Mouse (Mus musculus) MN1 (cell line): ENCODE results near the gene Trpc4ap.

Experiments
- DNase-seq: peaks from one replicate; pipeline ENCODE4 v3.0.0-alpha.2; 2016; ENCODE audit warnings: low spot score

Gene Trpc4ap

GRCm38 (mm10) chr2:155693136-155693535 lies 952 bp upstream of the Trpc4ap start:
- peak; percentile 70 for DNase-seq

DNA sequence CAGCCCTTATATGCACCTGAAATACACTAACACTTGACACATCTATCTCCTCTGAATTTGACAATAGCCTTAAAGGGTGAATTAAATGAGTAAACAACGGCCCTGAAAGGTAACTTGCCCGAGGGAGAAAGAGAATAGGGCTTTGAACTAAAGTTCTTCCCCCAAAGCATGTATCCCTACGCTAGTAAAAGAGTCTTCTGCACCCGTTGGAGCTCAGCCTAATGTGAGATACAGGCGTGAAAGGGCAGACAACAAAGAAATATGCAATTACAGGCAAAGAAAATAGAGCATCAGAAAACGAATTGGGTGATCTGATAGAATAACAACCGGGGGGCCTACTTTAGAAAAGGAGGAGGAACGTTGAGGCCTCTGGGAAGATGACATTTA lies 855 bp downstream of the Trpc4ap start:
- DNase-seq: peak; percentile 40

DNA sequence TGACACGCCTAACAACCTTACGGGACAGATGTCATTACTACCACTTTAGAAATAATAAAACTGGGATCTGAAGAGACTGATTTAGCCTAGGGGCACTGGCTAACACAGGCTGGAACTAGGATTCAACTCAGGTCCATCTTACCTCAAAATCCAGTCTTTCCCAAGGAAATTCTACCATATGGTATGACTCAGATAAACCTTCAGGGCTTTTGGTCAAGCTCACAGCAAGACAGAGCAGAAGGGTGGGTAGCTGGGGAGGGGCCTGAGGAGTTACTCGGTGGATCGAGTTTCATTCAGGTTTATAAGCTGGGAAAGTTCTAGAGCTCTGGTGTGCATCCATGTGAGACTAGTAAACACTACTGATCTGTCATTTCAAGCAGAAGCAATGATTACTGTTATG lies 3.0 kb downstream of the Trpc4ap start:
- no peak for DNase-seq

DNA sequence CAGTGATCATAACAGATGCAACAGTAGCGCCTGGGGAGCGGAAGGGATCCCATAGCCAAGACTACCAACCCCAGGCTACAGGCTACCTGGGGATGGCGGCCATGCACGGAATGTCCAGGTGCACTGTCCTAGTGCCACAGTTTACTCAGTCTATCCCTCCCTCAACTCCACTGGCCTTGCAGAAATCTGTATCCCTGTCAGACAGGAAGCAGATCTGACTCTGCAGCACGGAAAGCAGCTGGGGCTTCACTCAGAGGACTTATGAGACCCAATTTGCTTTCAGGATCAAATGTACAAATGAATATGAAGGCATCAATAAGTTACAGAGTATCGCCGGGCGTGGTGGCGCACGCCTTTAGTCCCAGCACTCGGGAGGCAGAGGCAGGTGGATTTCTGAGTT lies 4.4 kb downstream of the Trpc4ap start:
- DNase-seq: no peak

DNA sequence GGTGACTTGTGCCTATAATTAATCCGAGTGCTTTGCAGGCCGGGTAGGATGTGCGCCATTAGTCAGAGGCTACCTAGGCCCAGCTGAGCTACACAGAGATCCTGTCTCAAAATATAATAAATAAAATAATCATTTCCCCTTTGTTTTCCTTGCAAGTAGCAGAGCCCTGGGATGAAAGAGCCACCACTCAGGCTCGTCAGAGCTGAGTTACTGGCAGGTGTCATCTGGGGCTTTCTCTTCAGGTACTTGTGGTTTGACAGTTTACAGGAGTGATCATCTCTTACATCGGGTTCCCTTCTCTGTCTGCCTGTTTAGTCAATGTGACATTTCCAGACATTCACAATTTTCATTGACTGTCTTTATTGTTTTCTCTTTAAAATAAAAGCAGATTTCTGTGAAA lies 5.6 kb downstream of the Trpc4ap start:
- DNase-seq: no peak

- DNase-seq: no peak
Measured at GRCm38 (mm10) chr2:155683821-155684220, 8.4 kb downstream of the Trpc4ap start.

DNA sequence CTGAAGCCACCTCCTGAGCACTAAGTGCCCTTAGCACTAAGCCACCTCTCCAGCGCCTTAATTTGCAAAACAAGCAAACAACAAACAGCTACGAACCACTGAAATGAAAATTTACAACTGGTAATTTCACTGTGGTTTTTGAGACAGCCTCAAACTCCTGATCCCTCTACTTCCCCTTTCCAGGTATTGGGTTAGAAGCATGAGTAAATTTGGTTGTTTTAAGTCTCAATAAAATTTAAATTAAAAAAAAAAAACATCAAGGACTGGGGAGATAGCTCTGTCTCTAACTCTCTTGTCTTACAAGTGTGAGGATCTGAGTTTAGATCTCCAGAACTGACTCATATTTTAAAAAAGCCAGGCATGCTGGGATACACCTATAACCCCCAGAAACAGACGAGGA lies 9.0 kb downstream of the Trpc4ap start:
- DNase-seq: no peak

DNA sequence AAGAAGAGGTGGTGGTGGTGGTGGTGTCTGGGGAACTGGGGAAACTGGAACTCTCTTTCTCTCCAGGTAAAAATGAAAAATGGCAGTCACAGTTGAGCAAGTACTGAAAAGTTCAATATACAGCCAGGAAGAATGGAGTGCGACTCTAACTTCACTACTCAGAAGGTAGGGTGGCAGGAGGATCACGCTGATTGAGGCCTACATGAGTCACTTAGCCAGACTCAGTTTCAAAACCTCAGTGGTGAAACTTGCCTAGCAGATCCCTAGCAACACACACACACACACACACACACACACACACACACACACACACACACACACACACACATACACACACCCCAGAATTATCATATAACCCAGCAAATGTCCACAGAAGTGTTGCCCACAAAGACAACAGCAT lies 10.3 kb downstream of the Trpc4ap start:
- no peak for DNase-seq

GRCm38 (mm10) chr2:155681194-155681593 lies 11.0 kb downstream of the Trpc4ap start:
- no peak for DNase-seq

GRCm38 (mm10) chr2:155680591-155680990 lies 11.6 kb downstream of the Trpc4ap start:
- no peak for DNase-seq

DNA sequence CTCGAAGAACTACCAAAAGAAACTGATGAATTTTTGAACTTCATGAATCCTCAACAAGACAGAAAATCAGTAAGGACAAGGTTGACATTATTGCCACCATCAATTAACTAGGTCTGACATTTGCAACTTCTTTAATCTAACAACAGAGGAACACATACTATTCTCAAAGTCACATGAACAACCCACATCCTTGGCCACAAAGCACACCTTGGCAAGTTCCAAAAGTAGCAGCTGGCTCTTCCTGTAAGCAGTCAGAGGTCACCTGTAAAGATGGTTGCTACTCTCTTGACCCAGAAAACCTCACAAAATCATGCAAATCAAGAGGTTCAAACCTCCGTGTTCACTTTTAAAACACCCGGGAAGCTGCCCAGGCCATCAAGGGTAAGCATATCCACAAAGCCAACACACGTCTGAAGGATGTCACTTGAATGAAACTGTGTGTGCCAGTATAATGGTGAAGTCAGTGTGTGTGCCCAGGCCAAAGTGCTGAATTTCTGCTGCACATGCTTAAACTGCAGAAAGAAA lies 12.5 kb downstream of the Trpc4ap start:
- DNase-seq: no peak

GRCm38 (mm10) chr2:155675118-155675517 lies 17.1 kb downstream of the Trpc4ap start:
- DNase-seq: no peak

GRCm38 (mm10) chr2:155673546-155673945 lies 18.6 kb downstream of the Trpc4ap start:
- peak; percentile 44 for DNase-seq

GRCm38 (mm10) chr2:155671236-155671635 lies 20.9 kb downstream of the Trpc4ap start:
- DNase-seq: peak; percentile 60

DNA sequence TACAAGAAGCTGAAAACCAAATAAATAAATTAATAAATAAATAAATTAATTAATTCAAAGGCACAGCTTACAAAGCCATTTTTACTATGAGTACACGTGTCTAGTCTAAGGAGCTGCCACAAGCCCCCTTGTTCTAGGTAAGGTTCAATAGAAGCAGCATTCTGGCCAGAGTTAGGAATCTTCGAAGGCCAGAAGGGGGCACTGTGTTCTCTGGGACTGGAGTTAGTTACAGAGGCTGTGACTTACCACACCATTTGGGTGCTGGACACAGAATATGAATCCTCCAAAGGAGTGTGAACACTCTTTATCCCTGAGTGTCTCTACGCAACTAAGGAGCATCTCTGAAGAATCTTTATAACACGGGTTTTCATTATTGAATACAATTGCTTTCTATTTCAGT lies 23.7 kb downstream of the Trpc4ap start:
- DNase-seq: peak; percentile 43

DNA sequence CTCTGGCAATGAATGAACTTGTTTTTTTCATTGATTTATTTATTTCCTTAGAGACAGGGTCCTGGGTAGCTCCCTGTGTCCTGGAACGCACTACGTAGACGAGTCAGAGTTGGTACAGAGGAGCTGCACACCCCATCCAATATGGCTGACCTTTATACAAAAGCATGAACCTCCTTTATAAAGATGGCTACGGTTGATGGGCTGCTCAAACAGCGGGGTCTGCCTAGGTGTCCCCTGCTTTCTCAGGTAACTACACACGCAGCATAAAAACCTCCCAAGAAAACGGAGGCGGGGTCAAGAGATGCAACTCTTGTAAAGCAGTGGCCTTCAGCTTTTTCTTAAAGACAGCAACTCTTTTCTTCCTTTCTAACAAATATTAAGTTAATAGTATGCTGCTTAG lies 24.3 kb downstream of the Trpc4ap start:
- no peak for DNase-seq

DNA sequence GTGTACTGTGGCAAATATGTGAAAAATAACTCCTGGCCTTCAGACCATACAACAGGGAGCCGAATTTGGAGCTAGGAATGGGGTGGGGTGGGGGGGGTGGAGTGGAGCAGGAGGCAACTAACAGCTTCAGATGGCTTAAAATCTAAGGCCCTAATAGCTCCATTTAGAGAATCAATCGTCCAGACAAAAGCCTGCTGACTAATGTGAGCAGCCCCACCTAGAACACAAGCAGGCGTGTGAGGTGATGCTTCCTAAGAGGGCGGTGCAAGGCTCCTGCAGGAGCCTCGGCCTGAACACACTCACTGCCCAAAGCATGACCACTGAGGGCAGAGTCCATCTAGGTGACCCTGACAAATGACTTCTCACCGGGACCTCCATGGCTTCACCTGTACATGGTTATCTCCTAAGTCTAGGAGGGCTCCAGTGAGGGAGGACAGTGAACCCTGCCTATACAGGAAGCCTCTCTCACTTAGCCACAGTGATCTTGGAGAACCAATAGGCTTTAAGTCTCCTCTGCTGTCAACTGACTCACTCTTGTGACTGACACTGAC lies 28.2 kb downstream of the Trpc4ap start:
- no peak for DNase-seq

DNA sequence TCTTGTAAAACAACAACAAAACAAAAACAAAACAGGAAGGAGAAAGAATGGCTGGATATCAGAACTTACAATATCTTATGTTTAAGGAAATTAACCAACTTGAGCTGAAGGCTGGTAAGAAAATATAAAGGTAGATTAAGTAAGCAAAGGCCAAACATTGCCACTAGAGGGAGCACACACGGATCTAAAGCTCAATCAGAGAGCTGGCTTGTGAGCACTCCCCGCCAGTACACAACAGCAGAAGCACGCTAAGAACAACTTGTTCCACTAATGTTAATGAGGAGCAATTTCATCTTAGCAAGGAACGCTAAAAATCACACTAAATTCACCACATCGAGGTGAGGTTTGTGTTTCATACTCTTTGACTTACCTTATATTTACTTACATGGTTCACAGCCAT lies 29.1 kb downstream of the Trpc4ap start:
- DNase-seq: peak; percentile 77

- DNase-seq: no peak
Measured at GRCm38 (mm10) chr2:155662390-155662789, 29.8 kb downstream of the Trpc4ap start.

- no peak for DNase-seq
Measured at GRCm38 (mm10) chr2:155655759-155656372, 36.3 kb downstream of the Trpc4ap start.

GRCm38 (mm10) chr2:155652618-155653017 lies 39.6 kb downstream of the Trpc4ap start:
- DNase-seq: no peak

DNA sequence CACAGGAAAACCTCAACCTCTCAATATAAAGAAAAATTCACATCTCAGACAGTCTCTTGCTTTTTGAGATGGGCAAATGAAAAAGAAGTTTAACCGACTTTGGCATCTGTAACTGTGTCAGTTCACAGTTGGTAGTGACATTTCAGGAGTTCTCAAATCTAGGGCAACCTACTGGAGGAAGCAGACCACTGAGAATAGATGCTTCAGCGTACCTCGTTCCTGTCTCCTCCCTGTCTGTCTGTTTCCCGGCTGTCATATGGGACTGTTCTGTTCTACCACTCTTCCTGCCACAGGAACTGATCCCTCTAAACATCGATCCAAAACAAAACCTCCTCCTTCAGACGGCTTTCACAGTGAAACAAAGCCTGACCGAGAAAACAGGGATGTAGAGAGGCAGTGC lies 46.4 kb downstream of the Trpc4ap start:
- no peak for DNase-seq

- no peak for DNase-seq
Measured at GRCm38 (mm10) chr2:155641540-155642472, 50.4 kb downstream of the Trpc4ap start.
